Mouse (Mus musculus): Measurements from ENCODE around the gene Skint11. TPM values are rescaled to one million over a fixed set of nuclear protein-coding genes. Genes with fewer than 3 reads are reported as not detected.
"Not testable (repeated sequence)": the region's sequence is repeated elsewhere in the genome, so short reads cannot be mapped to it uniquely, and the experiment has no call there.

Skint11 gene
- not detected in 2 replicates for polyA plus RNA-seq (2014; fragmentation: Nextera tagmentation; extraction: Ambion mirVana)

GRCm38 (mm10) chr4:114163084-114163483 lies at the start of gene Skint11:
Skint11 (plus strand) TSS chr4:114163384.
- ATAC-seq (ENCODE audit: insufficient number of reproducible peaks, insufficient read depth, low FRiP score, low read depth), result no peak
- Histone ChIP-seq H3K9ac (ENCODE audit: low read length) (no peak within 1 kb of the TSS), H3K9me3 (ENCODE audit: control insufficient read depth, low read length) (no peaks in the 10 kb centered on the region), H3K27me3 (ENCODE audit: control insufficient read depth, insufficient read depth, low read length) (no peaks in the 10 kb centered on the region), H3K4me1 (ENCODE audit: control insufficient read depth in 2 of 2, insufficient read depth in 2 of 2, low read length in 2 of 2) (no peaks in the 10 kb centered on the region), H3K4me3 (ENCODE audit: control insufficient read depth in 1 of 2, insufficient read depth in 1 of 2, low read depth in 1 of 2, low read length in 2 of 2) (no peak within 1 kb of the TSS), H3K27ac (replicated peaks in 1 of 2; ENCODE audit: control insufficient read depth in 1 of 2, insufficient read depth in 1 of 2, low read depth in 2 of 2, low read length in 2 of 2) (no peak within 1 kb of the TSS), H3K36me3 (ENCODE audit: control insufficient read depth, insufficient read depth, low read length) (no peaks in the 10 kb centered on the region), H3K4me2 (ENCODE audit: low read length) (no peak within 1 kb of the TSS)
- 65% methylated on average over 1 of the region's 1 CpGs for WGBS

- no peaks in the 10 kb centered on the region for H3K9me3 ChIP-seq (ENCODE audit: control insufficient read depth, low read length)
These were observed 2.0 kb upstream of the Skint11 start for GRCm38 (mm10) chr4:114161149-114161548.

GRCm38 (mm10) chr4:114172898-114173297 lies 9.7 kb downstream of the Skint11 start:
- H3K9ac ChIP-seq (ENCODE audit: low read length); H3K27me3 ChIP-seq (ENCODE audit: control insufficient read depth, insufficient read depth, low read length); H3K27ac ChIP-seq (replicated peaks in 1 of 2; ENCODE audit: control insufficient read depth in 1 of 2, insufficient read depth in 1 of 2, low read depth in 2 of 2, low read length in 2 of 2); H3K36me3 ChIP-seq (ENCODE audit: control insufficient read depth, insufficient read depth, low read length); H3K4me3 ChIP-seq (ENCODE audit: control insufficient read depth in 1 of 2, insufficient read depth in 1 of 2, low read depth in 1 of 2, low read length in 2 of 2); H3K4me2 ChIP-seq (ENCODE audit: low read length); H3K9me3 ChIP-seq (ENCODE audit: control insufficient read depth, low read length); H3K4me1 ChIP-seq (ENCODE audit: control insufficient read depth in 2 of 2, insufficient read depth in 2 of 2, low read length in 2 of 2); ATAC-seq (ENCODE audit: insufficient number of reproducible peaks, insufficient read depth, low FRiP score, low read depth): not testable (repeated sequence)
- 23% methylated on average over 6 of the region's 6 CpGs for WGBS

More at GRCm38 (mm10) chr4:114161149-114161548, 2.0 kb upstream of the Skint11 start:
- no peaks in the 10 kb centered on the region for H3K4me1 ChIP-seq (ENCODE audit: control insufficient read depth in 2 of 2, insufficient read depth in 2 of 2, low read length in 2 of 2)
- H3K9ac ChIP-seq (ENCODE audit: low read length), result no peak overlapping the region
- H3K27me3 ChIP-seq (ENCODE audit: control insufficient read depth, insufficient read depth, low read length), result no peaks in the 10 kb centered on the region
- no peak for ATAC-seq (ENCODE audit: insufficient number of reproducible peaks, insufficient read depth, low FRiP score, low read depth)
- no peaks in the 10 kb centered on the region for H3K36me3 ChIP-seq (ENCODE audit: control insufficient read depth, insufficient read depth, low read length)
- H3K4me3 ChIP-seq (ENCODE audit: control insufficient read depth in 1 of 2, insufficient read depth in 1 of 2, low read depth in 1 of 2, low read length in 2 of 2), result no peak overlapping the region
- no peak overlapping the region for H3K4me2 ChIP-seq (ENCODE audit: low read length)
- no peak overlapping the region for H3K27ac ChIP-seq (replicated peaks in 1 of 2; ENCODE audit: control insufficient read depth in 1 of 2, insufficient read depth in 1 of 2, low read depth in 2 of 2, low read length in 2 of 2)

GRCm38 (mm10) chr4:114256906-114257305 lies 93.7 kb downstream of the Skint11 start:
- H3K36me3 ChIP-seq (ENCODE audit: control insufficient read depth, insufficient read depth, low read length); H3K27me3 ChIP-seq (ENCODE audit: control insufficient read depth, insufficient read depth, low read length); H3K9ac ChIP-seq (ENCODE audit: low read length); H3K4me3 ChIP-seq (ENCODE audit: control insufficient read depth in 1 of 2, insufficient read depth in 1 of 2, low read depth in 1 of 2, low read length in 2 of 2); H3K4me2 ChIP-seq (ENCODE audit: low read length); H3K27ac ChIP-seq (replicated peaks in 1 of 2; ENCODE audit: control insufficient read depth in 1 of 2, insufficient read depth in 1 of 2, low read depth in 2 of 2, low read length in 2 of 2); H3K4me1 ChIP-seq (ENCODE audit: control insufficient read depth in 2 of 2, insufficient read depth in 2 of 2, low read length in 2 of 2); ATAC-seq (ENCODE audit: insufficient number of reproducible peaks, insufficient read depth, low FRiP score, low read depth); H3K9me3 ChIP-seq (ENCODE audit: control insufficient read depth, low read length): not testable (repeated sequence)
- 46% methylated on average over 1 of the region's 1 CpGs for WGBS

Other genes with a start within 250 kb of the Skint11 start
- not detected in 2 replicates for gene Skint5, start 163.9 kb upstream of the Skint11 start, polyA plus RNA-seq (2014; fragmentation: Nextera tagmentation; extraction: Ambion mirVana)
- gene Trabd2b, start 243.3 kb downstream of the Skint11 start, polyA plus RNA-seq (2014; fragmentation: Nextera tagmentation; extraction: Ambion mirVana), result 1.9 and 2.7 TPM in 2 replicates